12 mouse cellular contexts compared by ENCODE assay signal in the genomic region with DNA sequence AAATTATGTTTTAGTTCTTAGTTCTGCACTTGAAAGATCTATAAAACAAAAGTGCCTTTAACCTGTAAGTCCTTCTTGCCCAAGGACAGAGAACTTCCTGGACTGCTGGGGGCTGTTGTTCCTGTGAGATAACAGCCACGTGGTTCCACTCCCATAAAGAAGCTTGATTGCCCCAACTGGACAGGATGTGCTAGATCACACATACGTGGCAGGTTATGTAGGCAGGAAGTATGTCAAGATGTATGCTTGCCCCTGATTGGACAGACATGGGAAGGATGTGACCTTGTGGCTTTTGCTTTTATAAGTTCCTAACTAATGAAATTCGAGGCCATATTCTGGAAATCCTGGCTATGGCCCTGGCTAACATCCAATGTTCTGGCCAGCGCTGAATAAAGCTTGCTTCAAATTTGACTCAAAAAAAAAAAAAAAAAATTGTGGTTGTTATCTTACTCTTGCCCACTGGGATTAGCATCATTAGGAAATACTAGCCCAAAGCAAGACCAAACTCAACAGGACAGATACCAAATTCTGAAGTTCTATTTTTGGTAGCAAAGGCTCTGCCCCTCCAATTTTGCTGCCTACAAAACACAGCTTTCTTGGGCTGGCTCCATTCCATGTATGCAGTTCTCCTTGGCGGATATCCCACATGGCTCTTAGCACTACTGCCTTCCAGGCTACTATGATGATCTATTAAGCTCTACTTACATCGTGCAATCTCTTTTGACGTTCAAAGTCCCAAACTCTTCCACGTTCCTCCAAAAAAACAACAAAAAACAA. TPM values are rescaled to one million over a fixed set of nuclear protein-coding genes. Genes with fewer than 3 reads are reported as not detected.
DNase-seq lines count a peak whose midpoint lies in the region; ATAC-seq and TF ChIP-seq lines count a peak whose summit lies in the region.
"Had no signal": no experiment of that assay in that cellular context is flagged by ENCODE, and none has a peak within 500 bp of the region (broad histone marks: within the 10 kb centered on the region; RNA-seq: fewer than 3 reads in every experiment).

No protein-coding gene starts in this region.

- H3K4me2 ChIP-seq in forebrain, embryonic 14.5 days (ENCODE audit: low read length): no peak overlapping the region
- no peak overlapping the region for H3K4me2 ChIP-seq in forebrain, embryonic 13.5 days
- no peak overlapping the region for H3K4me2 ChIP-seq in lung, embryonic 14.5 days
- no peak overlapping the region for H3K4me2 ChIP-seq in heart, postnatal 0 days (ENCODE audit: low read depth, low read length)
- no peak overlapping the region for H3K4me2 ChIP-seq in stomach, embryonic 16.5 days (ENCODE audit: low read depth, low read length)

- H3K36me3 ChIP-seq in forebrain, embryonic 14.5 days (ENCODE audit: control insufficient read depth, insufficient read depth, low read length): no peaks in the 10 kb centered on the region
- no peaks in the 10 kb centered on the region for H3K36me3 ChIP-seq in forebrain, embryonic 13.5 days (ENCODE audit: poor library complexity, severe bottlenecking)
- no peaks in the 10 kb centered on the region for H3K36me3 ChIP-seq in lung, embryonic 14.5 days (ENCODE audit: insufficient read depth)
- no peaks in the 10 kb centered on the region for H3K36me3 ChIP-seq in heart, postnatal 0 days (replicated peaks; ENCODE audit: control insufficient read depth, insufficient read depth, low read length)
- H3K36me3 ChIP-seq in stomach, embryonic 16.5 days (ENCODE audit: control insufficient read depth, insufficient read depth, low read length): no peaks in the 10 kb centered on the region

- no peaks in the 10 kb centered on the region for H3K9me3 ChIP-seq in forebrain, embryonic 14.5 days (replicated peaks; ENCODE audit: control insufficient read depth, low read length)
- H3K9me3 ChIP-seq in forebrain, embryonic 13.5 days (replicated peaks): no peaks in the 10 kb centered on the region
- H3K9me3 ChIP-seq in lung, embryonic 14.5 days (ENCODE audit: low read depth, low read length): no peaks in the 10 kb centered on the region
- no peaks in the 10 kb centered on the region for H3K9me3 ChIP-seq in heart, postnatal 0 days (replicated peaks; ENCODE audit: control insufficient read depth, low read length)
- no peaks in the 10 kb centered on the region for H3K9me3 ChIP-seq in stomach, embryonic 16.5 days (replicated peaks; ENCODE audit: control insufficient read depth, low read length)

- no peak overlapping the region for H3K9ac ChIP-seq in forebrain, embryonic 14.5 days (ENCODE audit: low read length)
- no peak overlapping the region for H3K9ac ChIP-seq in forebrain, embryonic 13.5 days
- H3K9ac ChIP-seq in lung, embryonic 14.5 days: no peak overlapping the region
- no peak overlapping the region for H3K9ac ChIP-seq in heart, postnatal 0 days (replicated peaks; ENCODE audit: low read depth, low read length)
- H3K9ac ChIP-seq in stomach, embryonic 16.5 days (ENCODE audit: low read length): no peak overlapping the region
- H3K9ac ChIP-seq: liver, embryonic 14.5 days had no signal

- H3K4me3 ChIP-seq in forebrain, embryonic 14.5 days (ENCODE audit: low read depth, low read length): no peak overlapping the region
- no peak overlapping the region for H3K4me3 ChIP-seq in forebrain, embryonic 13.5 days
- no peak overlapping the region for H3K4me3 ChIP-seq in lung, embryonic 14.5 days (ENCODE audit: low read depth, low read length)
- H3K4me3 ChIP-seq in heart, postnatal 0 days (ENCODE audit: low read depth, low read length): no peak overlapping the region
- H3K4me3 ChIP-seq in stomach, embryonic 16.5 days (replicated peaks; ENCODE audit: low read length): no peak overlapping the region

- WGBS in forebrain, embryonic 14.5 days: 81% methylated on average over 8 of the region's 8 CpGs
- 83% methylated on average over 8 of the region's 8 CpGs for WGBS in forebrain, embryonic 13.5 days
- 45% methylated on average over 8 of the region's 8 CpGs for WGBS in lung, embryonic 14.5 days
- WGBS in heart, postnatal 0 days: 50% methylated on average over 8 of the region's 8 CpGs
- 39% methylated on average over 8 of the region's 8 CpGs for WGBS in stomach, embryonic 16.5 days

- H3K4me1 ChIP-seq in forebrain, embryonic 14.5 days (ENCODE audit: control insufficient read depth, insufficient read depth, low read length): no peaks in the 10 kb centered on the region
- H3K4me1 ChIP-seq in forebrain, embryonic 13.5 days: peaks cover 7% of the 10 kb centered on the region
- no peaks in the 10 kb centered on the region; the same call in 1 of the 2 replicates for H3K4me1 ChIP-seq in lung, embryonic 14.5 days (ENCODE audit: insufficient read depth)
- H3K4me1 ChIP-seq in heart, postnatal 0 days (ENCODE audit: control insufficient read depth, insufficient read depth): peaks cover 11% of the 10 kb centered on the region
- H3K4me1 ChIP-seq in stomach, embryonic 16.5 days (ENCODE audit: control insufficient read depth, insufficient read depth, low read length): peaks cover 14% of the 10 kb centered on the region

- no peak for TF ChIP-seq CTCF in lung, embryonic 14.5 days (IDR thresholded peaks at IDR 0.05; ENCODE audit: low read depth)
- no peak for TF ChIP-seq CTCF in heart, postnatal 0 days (IDR thresholded peaks at IDR 0.05; ENCODE audit: low read depth)

- H3K27me3 ChIP-seq in forebrain, embryonic 14.5 days (replicated peaks; ENCODE audit: control insufficient read depth, insufficient read depth, low read length): no peaks in the 10 kb centered on the region
- no peaks in the 10 kb centered on the region for H3K27me3 ChIP-seq in forebrain, embryonic 13.5 days
- no peaks in the 10 kb centered on the region for H3K27me3 ChIP-seq in lung, embryonic 14.5 days (ENCODE audit: insufficient read depth, low read length)
- no peaks in the 10 kb centered on the region for H3K27me3 ChIP-seq in heart, postnatal 0 days (ENCODE audit: control insufficient read depth, insufficient read depth, low read length)
- no peaks in the 10 kb centered on the region for H3K27me3 ChIP-seq in stomach, embryonic 16.5 days (ENCODE audit: control insufficient read depth, insufficient read depth, low read length)
- H3K27me3 ChIP-seq: Patski had no signal

- no peak for ATAC-seq in forebrain, embryonic 14.5 days
- ATAC-seq in forebrain, embryonic 13.5 days: no peak
- no peak for ATAC-seq in lung, embryonic 14.5 days (ENCODE audit: insufficient read depth)
- no peak for ATAC-seq in heart, postnatal 0 days (ENCODE audit: insufficient read depth, low read depth)
- no peak for ATAC-seq in stomach, embryonic 16.5 days (ENCODE audit: insufficient read depth, low FRiP score)
- ATAC-seq: Patski had no signal

- TF ChIP-seq EP300 in heart, postnatal 0 days (IDR thresholded peaks at IDR 0.05; ENCODE audit: low read depth): no peak

- no peak overlapping the region for H3K27ac ChIP-seq in forebrain, embryonic 14.5 days (ENCODE audit: low read depth, low read length)
- no peak overlapping the region for H3K27ac ChIP-seq in forebrain, embryonic 13.5 days
- H3K27ac ChIP-seq in lung, embryonic 14.5 days (ENCODE audit: low read depth): peak overlapping the region; percentile 75
- H3K27ac ChIP-seq in heart, postnatal 0 days (ENCODE audit: low read depth): peak overlapping the region; percentile 26; the same call in 1 of the 2 replicates
- peak overlapping the region; percentile 62 for H3K27ac ChIP-seq in stomach, embryonic 16.5 days (ENCODE audit: low read length)
- H3K27ac ChIP-seq: liver, embryonic 14.5 days had no signal

- peak; percentile 45 for DNase-seq in forebrain, embryonic 14.5 days (ENCODE audit: low spot score)
- DNase-seq in lung, embryonic 14.5 days: peak; percentile 93
- no peak for DNase-seq in lung, adult 18-20 months
- peak; percentile 20 for DNase-seq in heart, postnatal 0 days (ENCODE audit: low spot score)
- DNase-seq in spleen, adult 18-20 months: no peak
- no peak for DNase-seq in ovary, postnatal 10 days (ENCODE audit: low spot score)
- DNase-seq: gastrocnemius, postnatal 36 days; kidney, adult 9 months had no signal

RNA-seq across cellular contexts. Expression of a gene that starts 3.7 kb away (rescaled TPM):
- 1,646 and 1,983 TPM in 2 replicates for polyA plus RNA-seq in forebrain, embryonic 14.5 days (2014; fragmentation: Nextera tagmentation; extraction: Ambion mirVana)
- polyA plus RNA-seq in forebrain, embryonic 13.5 days (2015; fragmentation: Nextera tagmentation; extraction: Ambion mirVana): 2,450 and 2,763 TPM in 2 replicates
- polyA plus RNA-seq in lung, embryonic 14.5 days (2014; fragmentation: Nextera tagmentation; extraction: Ambion mirVana): 2,590 and 2,710 TPM in 2 replicates
- 541 and 680 TPM in 2 replicates for total RNA-seq in heart, postnatal 0 days (2014; rRNA removed; ENCODE audit: low replicate concordance)
- polyA plus RNA-seq in heart, postnatal 0 days (2015; fragmentation: Nextera tagmentation; extraction: Ambion mirVana): 517 and 550 TPM in 2 replicates
- polyA plus RNA-seq in stomach, embryonic 16.5 days (2015; fragmentation: Nextera tagmentation; extraction: Ambion mirVana): 1,166 and 1,340 TPM in 2 replicates

RNA-seq across cellular contexts. Expression of a gene that starts 6.9 kb away (rescaled TPM):
- 6.3 and 9.1 TPM in 2 replicates for polyA plus RNA-seq in forebrain, embryonic 14.5 days (2014; fragmentation: Nextera tagmentation; extraction: Ambion mirVana)
- polyA plus RNA-seq in forebrain, embryonic 13.5 days (2015; fragmentation: Nextera tagmentation; extraction: Ambion mirVana): 6.3 and 7.3 TPM in 2 replicates
- polyA plus RNA-seq in lung, embryonic 14.5 days (2014; fragmentation: Nextera tagmentation; extraction: Ambion mirVana): 12.8 and 15.5 TPM in 2 replicates
- 4.0 and 5.1 TPM in 2 replicates for total RNA-seq in heart, postnatal 0 days (2014; rRNA removed; ENCODE audit: low replicate concordance)
- 7.4 and 8.6 TPM in 2 replicates for polyA plus RNA-seq in heart, postnatal 0 days (2015; fragmentation: Nextera tagmentation; extraction: Ambion mirVana)
- 8.0 and 8.4 TPM in 2 replicates for polyA plus RNA-seq in stomach, embryonic 16.5 days (2015; fragmentation: Nextera tagmentation; extraction: Ambion mirVana)

RNA-seq across cellular contexts. Expression of a gene that starts 57.7 kb away (rescaled TPM):
- 143 and 153 TPM in 2 replicates for polyA plus RNA-seq in forebrain, embryonic 14.5 days (2014; fragmentation: Nextera tagmentation; extraction: Ambion mirVana)
- 126 and 129 TPM in 2 replicates for polyA plus RNA-seq in forebrain, embryonic 13.5 days (2015; fragmentation: Nextera tagmentation; extraction: Ambion mirVana)
- polyA plus RNA-seq in lung, embryonic 14.5 days (2014; fragmentation: Nextera tagmentation; extraction: Ambion mirVana): 97.2 and 103 TPM in 2 replicates
- total RNA-seq in heart, postnatal 0 days (2014; rRNA removed; ENCODE audit: low replicate concordance): 62.6 and 125 TPM in 2 replicates
- polyA plus RNA-seq in heart, postnatal 0 days (2015; fragmentation: Nextera tagmentation; extraction: Ambion mirVana): 137 and 138 TPM in 2 replicates
- polyA plus RNA-seq in stomach, embryonic 16.5 days (2015; fragmentation: Nextera tagmentation; extraction: Ambion mirVana): 113 and 118 TPM in 2 replicates

Comparison
In these comparisons a context has a peak if more than half of its experiments do, and no peak if none do; other contexts are left out.
1. DNase-seq: peak in forebrain, embryonic 14.5 days (single experiment), lung, embryonic 14.5 days (single experiment) and heart, postnatal 0 days (single experiment); none in lung, adult 18-20 months (0 of 2), spleen, adult 18-20 months (0 of 2) and ovary, postnatal 10 days (single experiment).
2. H3K27ac ChIP-seq: peak in lung, embryonic 14.5 days (single experiment), heart, postnatal 0 days (single experiment) and stomach, embryonic 16.5 days (single experiment); none in forebrain, embryonic 14.5 days (single experiment) and forebrain, embryonic 13.5 days (single experiment).